Mouse (Mus musculus) left cerebral cortex, adult 9 months (tissue): ENCODE data around the gene Ang2.
A peak's percentile ranks its signal among the peaks of the same experiment; 100 is the strongest.
"Not testable (repeated sequence)": the region's sequence is repeated elsewhere in the genome, so short reads cannot be mapped to it uniquely, and the experiment has no call there.

Experiments
- DNase-seq, 2 experiments: peaks; one replicate each; pipeline ENCODE4 v3.0.0; 2022; ENCODE audit warnings: low spot score in 2 of 2

Ang2 gene

DNA sequence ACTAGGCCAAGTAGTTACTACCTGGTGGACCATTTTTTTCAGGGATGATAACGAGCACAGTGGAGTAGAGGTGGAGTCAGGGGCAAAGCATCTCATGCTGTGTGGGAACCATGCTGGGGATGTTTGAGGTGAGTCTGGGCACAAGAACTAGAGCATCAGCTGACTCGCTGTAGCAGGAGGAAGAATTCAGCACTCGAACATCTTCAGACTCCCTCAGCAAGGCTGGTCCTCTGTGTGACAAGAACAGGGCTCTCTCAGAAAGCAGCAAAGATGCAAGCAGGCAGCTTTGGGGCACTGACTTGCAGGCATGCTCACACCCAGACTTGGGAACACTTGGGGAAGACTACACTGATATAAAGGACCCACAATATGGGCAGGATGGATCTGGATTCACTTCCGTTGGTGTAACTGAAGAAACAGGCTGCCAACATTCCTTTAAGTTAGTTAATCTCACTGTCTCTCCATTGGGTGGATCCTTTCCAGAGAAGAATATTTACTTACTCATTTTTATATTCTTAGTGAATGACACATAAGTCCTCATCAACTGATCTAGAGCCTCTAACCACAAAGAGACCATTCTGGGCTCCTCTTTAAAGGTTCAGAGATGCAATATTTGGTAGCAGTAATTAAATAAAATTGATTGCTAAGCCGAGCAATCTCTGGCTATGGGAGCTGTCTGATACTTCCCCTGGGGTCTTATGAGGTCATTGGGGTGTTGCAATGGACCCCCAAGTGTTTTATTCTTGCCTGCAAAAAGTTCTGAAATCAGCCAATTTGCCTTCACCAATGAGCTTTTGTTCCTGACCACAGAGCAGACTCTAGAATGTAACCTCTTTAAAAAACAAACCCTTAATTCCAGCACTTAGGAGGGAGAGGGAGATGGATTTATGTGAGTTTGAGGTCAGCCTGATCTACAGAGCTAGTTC, at the start of gene Ang2:
TSS of gene Ang2 (minus strand) at position 51 of the 926 bp plus-strand sequence.
- DNase-seq = no peak

- no peak for DNase-seq
These were observed 48.8 kb upstream of the Ang2 start for GRCm38 (mm10) chr14:51247736-51248135.

DNA sequence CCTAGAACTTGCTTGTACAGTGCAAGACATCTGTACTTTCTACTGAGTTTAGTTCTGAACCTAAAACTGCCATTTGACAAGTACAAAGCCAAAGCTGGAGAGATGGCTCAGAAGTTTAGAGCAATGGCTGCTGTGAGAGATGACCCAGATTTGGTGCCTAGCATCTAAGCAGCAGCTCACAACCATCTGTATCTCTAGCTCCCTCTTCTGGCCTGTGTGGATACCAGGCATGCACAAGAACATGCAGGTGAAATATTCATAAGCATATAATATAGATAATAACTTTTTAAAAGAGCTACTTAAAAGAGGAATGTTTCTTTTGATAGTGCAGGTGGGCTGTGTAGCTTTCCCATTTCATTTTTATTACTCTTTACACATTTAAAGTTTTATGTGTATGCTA, 42.0 kb upstream of the Ang2 start:
- peak; percentile 1 to 49 for DNase-seq

DNA sequence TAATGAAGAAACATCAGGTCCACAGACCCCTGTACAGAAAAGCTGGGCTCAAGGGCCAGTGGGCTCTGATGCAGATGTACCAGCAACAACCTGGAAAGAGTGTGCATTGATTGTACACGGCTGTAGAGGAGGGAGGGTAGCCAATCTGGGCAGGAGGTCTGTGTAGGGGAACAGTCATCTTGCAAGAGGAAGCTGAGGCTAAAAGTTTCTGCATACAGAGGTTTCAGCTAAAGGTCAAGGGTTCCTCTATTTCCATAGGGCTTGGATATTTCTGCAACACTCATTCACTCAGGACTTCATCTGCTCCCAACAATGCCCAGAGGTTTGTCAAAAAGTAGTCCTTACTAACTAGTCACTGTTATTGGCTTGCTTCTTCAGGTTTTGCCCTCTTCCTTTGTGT, 38.5 kb upstream of the Ang2 start:
- DNase-seq = not testable (repeated sequence)

DNA sequence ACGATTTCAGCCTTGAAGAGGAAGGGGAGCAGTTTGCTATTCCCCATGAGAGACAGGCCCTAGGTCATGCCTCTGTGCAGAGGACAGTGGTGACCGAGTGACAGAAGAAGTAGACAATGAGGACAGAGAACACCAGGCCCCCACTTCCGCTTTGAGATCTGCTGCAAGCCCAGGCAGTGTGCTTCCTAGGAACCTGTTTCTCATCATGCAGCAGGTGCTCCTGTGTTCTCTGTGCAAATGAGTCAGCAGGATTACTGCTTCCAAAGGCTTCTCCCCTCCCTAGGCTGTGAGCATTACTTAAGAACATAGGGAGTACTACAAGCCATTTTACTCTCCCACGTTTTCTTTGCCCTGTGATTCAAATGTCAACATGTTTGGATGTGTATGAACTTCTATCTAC, 30.7 kb upstream of the Ang2 start:
- not testable (repeated sequence) for DNase-seq

GRCm38 (mm10) chr14:51220075-51220474, 21.1 kb upstream of the Ang2 start:
- not testable (repeated sequence) for DNase-seq

DNA sequence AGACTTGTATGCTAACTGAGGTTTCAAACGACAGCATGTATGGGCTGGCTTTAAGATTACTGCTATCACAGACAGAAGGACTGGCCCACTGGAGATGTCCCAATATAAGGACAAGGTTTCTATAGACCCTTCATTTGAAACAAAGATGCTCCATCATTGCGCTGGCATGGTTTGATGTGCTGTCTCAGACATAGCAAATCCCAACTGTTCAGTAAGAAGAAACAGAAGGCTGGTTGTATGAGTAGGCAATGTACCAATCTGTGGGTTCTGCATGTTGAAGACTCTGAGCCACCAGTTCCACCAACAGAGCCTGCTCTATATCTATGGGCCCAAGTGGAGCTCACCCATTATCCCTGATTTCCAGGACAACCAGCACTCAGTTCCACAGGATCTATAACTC, 4.2 kb upstream of the Ang2 start, which contains the start of gene Ear14:
TSS of gene Ear14 (plus strand) at position 277 of the 400 bp plus-strand sequence.
- no peak for DNase-seq

- DNase-seq = no peak
These were observed 1.5 kb upstream of the Ang2 start for GRCm38 (mm10) chr14:51200466-51200865.

GRCm38 (mm10) chr14:51200054-51200453, 1.1 kb upstream of the Ang2 start:
- DNase-seq = peak; percentile 11 to 23

DNA sequence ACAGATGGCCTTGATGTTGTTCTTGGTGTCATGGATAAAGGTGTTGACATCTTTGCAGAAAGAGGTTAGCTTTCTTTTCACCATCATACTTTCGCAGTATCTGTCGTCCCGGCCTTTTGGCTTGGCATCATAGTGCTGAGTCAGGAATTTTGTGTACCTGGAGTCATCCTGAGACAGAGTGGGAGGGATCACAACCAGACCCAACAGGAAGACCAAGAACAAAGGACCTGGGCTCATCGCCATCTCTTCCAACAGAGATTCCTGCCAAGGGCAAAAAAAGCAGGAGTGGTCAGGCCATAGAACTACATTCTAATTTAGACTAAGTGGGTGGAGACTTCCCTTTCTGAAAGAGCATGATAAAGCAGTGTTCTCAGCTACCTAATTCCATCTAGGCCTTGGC, 3.3 kb downstream of the Ang2 start:
- DNase-seq = no peak

- DNase-seq = not testable (repeated sequence)
These were observed 17.9 kb downstream of the Ang2 start for GRCm38 (mm10) chr14:51181051-51181450.

- DNase-seq = no peak
These were observed 25.1 kb downstream of the Ang2 start for GRCm38 (mm10) chr14:51173843-51174242.

- peak in 1 of 2 experiments; percentile 18 for DNase-seq
These were observed 26.0 kb downstream of the Ang2 start for GRCm38 (mm10) chr14:51172947-51173346.

DNA sequence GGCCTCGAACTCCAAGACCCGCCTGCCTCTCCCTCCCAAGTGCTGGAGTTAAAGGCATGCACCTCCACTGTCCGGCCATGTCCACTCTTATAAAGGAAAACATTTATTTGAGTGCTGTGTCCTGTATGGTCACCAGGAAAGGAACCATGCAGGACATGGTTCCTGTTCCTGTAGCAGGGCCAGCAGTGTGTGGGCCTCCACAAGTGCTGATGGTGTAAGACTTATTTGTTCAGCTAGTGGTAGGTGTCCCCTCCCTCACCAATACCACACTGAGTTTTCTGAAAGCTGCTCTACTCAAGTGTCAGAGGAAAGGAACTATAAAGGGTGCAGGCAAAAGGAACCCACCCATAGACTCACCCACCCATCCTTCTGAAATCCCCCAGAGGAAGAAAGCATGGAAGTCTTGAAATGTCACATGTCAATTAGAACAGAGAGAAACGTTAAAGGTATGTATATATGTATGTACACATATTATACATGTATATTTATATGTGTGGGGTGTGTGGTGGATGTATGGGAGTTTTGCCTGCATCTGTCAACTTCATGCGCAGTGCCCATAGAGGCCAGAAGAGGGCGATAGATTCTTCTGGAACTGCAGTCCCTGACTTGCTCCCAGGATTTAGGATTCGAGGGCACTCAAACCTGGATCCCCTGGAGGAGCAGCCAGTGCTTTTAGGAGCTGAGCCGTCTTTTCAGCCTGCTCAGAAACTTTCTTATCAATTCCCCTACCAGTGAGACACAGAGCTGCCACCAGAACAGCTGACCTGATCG, 26.7 kb downstream of the Ang2 start:
- peak in 1 of 2 experiments; percentile 22 for DNase-seq

GRCm38 (mm10) chr14:51166068-51166467, 32.9 kb downstream of the Ang2 start:
- DNase-seq = no peak

GRCm38 (mm10) chr14:51165435-51165834, 33.5 kb downstream of the Ang2 start:
- no peak for DNase-seq

DNA sequence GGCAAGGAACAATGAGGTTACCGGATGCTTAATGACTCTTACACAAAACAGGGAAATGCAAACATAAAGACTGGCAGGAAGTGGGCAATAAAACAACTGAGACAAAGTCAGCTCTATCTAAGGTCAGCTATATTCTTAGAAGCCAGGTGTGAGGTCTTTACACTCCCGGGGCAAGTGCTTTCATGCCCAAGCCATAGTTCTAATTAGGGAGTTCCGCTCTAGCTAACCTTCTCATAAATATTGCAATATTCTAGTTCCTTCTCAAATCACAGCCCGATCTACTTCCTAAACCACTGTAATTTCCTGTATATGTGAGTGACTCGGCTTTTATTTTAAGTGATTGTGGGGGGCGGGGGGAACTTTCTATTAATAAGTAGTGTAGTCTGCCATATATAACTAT, 35.6 kb downstream of the Ang2 start:
- DNase-seq = not testable (repeated sequence)

DNA sequence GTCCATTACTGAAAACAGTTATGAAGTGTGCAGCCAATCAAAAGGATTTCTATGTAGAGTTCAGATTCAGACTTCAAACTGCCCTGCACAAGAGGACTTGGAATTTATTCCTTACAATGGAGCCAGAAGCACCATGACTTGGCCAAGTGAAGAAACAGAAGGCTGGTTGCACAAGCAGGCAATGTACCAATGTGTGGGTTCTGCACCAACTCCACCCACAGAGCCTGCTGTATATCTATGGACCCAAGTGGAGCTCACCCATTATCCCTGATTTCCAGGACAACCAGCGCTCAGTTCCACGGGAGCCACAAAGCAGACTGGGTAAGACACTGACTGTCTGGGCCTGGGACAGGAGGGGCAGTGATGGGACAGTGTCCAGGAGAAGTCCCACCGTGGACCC, 37.0 kb downstream of the Ang2 start, which contains the start of gene Rnase2b:
TSS of gene Rnase2b (plus strand) at position 285 of the 400 bp plus-strand sequence.
- DNase-seq = not testable (repeated sequence)

GRCm38 (mm10) chr14:51157072-51157471, 41.9 kb downstream of the Ang2 start:
- DNase-seq = no peak

- no peak for DNase-seq
These were observed 42.2 kb downstream of the Ang2 start for GRCm38 (mm10) chr14:51156736-51157068.

- DNase-seq = no peak
These were observed 42.8 kb downstream of the Ang2 start for GRCm38 (mm10) chr14:51156056-51156735.
